Mouse (Mus musculus): Measurements from ENCODE around the gene Specc1.

The Specc1 gene

GRCm38 (mm10) chr11:62051487-62051886, 94.9 kb downstream of the Specc1 start:
- DNase-seq: no peak

DNA sequence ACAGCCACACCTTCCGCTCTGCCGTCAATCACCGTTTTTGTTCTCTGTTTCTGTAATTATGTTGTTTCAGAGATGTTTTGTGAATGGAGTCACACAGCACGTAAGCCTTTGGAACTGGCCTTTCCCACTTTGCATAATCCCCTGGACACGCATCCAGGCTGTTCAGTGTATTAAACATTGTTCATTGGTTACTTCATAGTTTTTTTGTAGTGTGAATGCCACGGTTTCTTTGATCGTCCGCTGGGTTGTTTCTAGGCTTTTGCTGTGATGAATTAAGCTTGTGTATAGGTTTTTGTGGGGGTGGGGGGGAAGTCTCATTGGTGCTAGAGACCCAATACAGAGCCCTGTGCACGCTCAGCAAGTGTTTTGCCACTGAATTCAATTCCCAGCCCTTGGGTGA, 97.4 kb downstream of the Specc1 start:
- DNase-seq: no peak

DNA sequence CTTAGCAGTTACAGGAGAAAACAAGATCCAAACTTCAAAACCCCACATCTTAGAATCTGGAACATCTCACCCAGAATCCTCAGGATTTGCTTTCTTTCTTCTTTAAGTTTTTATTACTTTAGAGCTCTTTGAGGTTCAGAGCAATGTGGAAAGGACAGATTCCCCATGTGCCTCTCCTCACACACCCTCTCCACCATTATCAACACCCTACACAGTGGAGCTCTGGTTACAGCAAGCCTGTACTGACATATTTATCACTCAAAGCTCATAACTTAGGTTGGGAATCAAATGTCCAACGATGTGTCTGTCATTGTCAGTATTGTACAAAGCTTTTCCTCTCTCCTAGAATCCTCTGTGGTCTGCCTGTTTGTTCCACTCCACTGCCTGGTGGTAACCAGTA, 108.0 kb downstream of the Specc1 start:
- no peak for DNase-seq

DNA sequence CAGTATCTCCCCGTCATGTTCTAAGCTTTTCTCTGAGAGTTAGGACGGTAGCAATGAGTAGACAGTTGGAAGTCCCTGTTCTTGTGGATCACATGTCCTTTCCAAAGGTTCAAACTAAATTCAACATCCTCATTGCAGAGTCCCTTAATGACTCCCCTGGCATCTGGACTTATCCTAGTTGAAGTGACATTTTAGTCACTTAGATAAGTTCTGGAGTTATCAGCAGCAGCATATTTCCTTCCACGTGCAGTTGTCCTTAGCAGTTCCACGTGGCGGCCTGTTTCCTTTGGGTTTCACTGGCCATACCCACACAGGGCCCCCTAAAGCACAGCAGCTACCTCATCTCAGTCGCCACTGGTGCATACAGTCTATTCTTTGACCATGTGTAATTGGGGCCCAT, 109.1 kb downstream of the Specc1 start:
- DNase-seq: no peak

DNA sequence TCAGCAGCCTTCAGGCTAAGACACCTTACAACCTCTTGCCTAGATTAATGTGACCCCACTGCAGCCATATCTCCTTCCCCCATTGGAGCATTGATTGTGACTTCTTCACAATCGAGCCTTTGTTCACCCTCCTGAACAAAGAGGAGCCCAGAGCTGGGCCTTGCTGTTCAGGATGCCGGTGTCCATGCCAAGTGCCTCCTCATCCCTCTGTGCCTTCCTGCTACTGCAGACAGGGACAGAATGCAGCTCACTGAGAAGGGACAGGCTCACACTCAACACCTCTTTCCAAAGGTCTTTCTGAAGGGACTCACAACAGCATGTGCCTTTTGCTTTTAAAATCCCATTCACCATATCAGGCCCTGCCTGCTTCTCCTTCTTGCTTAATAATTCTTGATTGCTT, 113.0 kb downstream of the Specc1 start:
- no peak for DNase-seq

DNA sequence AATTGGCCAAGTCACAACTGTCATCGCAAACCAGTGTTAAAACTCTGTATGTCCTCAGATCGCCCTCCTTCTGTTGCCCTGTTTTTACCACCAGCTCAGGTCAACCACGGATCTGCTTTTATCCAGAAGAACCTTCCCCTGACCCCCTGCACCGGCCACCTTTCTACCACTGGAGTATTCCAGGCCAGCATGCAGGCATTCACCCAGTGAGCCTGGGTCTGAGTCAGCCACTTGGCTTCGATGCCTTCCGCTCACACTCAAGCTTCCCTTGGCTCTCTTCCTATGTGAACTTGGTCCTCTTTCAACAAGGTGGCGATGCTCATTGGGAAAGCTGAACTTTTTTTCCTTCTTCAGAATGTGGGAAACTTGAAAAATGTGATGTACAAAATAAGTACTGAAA, 113.6 kb downstream of the Specc1 start:
- no peak for DNase-seq

GRCm38 (mm10) chr11:62072406-62072805, 115.8 kb downstream of the Specc1 start:
- DNase-seq: no peak

DNA sequence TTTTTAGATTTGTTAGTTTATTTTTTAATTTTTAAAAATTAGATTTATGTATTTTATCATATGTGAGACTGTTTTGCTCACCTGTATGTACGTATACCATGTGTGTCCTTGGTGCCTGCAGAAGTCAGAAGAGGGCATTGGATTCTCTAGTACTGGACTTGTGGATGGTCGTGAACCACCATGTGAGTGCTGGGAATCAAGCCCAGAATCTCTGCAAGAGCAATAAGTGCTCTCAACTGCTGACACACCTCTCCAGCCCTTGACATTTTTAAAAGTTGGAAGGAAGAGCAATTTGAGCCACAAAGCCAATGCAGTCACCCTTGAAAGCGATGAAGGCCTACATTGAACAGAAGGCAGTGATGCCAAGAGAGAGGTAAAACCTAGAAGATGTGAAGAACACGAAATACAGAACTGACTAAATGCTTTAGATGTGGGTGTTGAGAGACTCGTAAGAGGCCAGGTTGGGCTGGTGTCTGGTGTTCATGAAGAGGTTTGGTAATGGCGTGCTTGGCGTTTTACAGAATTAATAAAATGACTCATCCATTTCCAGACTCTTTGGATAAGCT, 117.1 kb downstream of the Specc1 start:
- DNase-seq: no peak

- no peak for DNase-seq
Measured at GRCm38 (mm10) chr11:62074578-62074977, 118.0 kb downstream of the Specc1 start.

- DNase-seq: no peak
Measured at GRCm38 (mm10) chr11:62075071-62075470, 118.5 kb downstream of the Specc1 start.

GRCm38 (mm10) chr11:62075551-62075950, 119.0 kb downstream of the Specc1 start:
- DNase-seq: no peak

- DNase-seq: peak; percentile 98 to 100
Measured at GRCm38 (mm10) chr11:62076345-62077156, 120.0 kb downstream of the Specc1 start.

DNA sequence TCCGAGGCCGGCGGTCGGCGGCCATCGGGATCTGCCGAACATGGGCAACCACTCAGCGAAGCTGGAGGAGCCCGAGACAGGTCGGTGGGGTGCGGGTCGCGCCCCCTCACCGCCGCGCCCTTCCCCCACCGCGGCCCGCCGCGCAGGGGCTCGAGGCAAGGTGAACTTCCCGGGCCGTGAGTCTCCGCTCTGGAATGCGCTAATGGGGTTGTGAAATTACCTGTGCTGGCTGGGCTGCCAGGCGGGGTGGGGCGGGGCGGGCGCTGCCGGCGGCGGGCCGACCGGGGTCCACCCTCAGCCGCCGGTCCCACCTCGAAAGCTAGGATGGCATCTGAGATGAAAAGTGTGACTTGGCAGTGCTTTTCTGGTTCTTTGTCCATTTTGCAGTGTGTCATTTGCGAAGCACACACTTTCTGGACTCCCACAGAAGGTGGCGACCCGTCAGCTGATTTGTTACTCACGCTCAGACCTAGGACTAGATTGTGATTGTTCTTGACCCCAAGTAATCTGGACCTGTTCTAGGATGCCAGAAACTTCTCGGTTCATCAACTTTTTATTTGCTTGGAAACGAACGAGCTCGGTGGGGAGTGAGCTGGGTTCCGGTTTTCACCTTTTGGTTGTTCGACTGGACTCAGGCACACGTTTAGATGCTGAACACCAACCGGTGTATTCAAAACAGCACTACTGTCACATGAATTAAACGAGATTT, 120.7 kb downstream of the Specc1 start:
- no peak for DNase-seq

- DNase-seq: no peak
Measured at GRCm38 (mm10) chr11:62078371-62078770, 121.8 kb downstream of the Specc1 start.

- DNase-seq: no peak
Measured at GRCm38 (mm10) chr11:62079100-62079857, 122.7 kb downstream of the Specc1 start.

GRCm38 (mm10) chr11:62080476-62080875, 123.9 kb downstream of the Specc1 start:
- DNase-seq: no peak

GRCm38 (mm10) chr11:62086648-62087047, 130.1 kb downstream of the Specc1 start:
- DNase-seq: no peak

DNA sequence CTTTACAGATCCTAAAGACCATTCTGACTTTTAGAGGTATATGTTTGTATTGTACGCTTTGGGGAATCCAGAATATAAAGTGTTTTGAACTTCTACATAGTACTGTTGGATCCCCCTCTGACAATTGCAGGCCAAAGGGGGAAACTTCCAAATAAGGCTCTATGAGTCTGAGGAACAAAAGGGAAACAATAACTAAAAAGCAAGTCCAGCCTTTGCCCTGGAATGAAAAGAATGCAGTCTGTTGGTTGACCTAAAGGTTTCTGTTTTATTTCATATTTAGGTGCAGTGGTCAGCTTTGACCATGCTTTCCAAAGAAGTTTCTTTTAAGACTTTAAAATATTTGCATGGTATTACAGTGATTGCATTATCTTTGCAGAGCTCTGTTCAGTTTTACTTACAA, 130.5 kb downstream of the Specc1 start:
- no peak for DNase-seq

- DNase-seq: no peak
Measured at GRCm38 (mm10) chr11:62088651-62089050, 132.1 kb downstream of the Specc1 start.

- DNase-seq: no peak
Measured at GRCm38 (mm10) chr11:62090321-62090720, 133.8 kb downstream of the Specc1 start.

GRCm38 (mm10) chr11:62103380-62103911, 146.9 kb downstream of the Specc1 start:
- no peak for DNase-seq

GRCm38 (mm10) chr11:62106401-62106871, 149.9 kb downstream of the Specc1 start:
- no peak for DNase-seq

Measured in lung, postnatal 4 days (tissue).